Mouse (Mus musculus) urinary bladder, adult 18-20 months (tissue): ENCODE results near the gene Rimklb.

Experiments used
- DNase-seq, 2 experiments: peaks; one replicate each; pipeline ENCODE4 v3.0.0; 2022; ENCODE audit warnings: low spot score in 2 of 2, mixed read lengths in 2 of 2

Gene Rimklb

DNA sequence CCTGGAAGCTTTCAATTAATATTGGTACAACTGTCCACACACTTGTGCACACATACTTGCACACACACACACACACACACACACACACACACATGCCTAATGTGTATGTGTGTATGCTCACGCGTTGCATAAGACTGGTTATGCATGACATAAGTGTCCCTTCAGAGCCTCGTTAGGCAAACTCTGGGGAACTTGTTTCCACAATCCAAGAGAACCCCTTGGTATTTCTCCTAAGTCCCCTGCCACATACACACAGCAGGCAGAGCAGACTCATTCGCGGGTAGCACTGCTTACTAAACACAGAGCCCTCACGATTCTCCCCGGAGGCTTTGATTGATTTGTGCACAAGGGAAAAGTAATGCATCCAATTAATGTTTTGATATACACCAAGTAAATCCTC lies 81.5 kb downstream of the Rimklb start:
- no peak for DNase-seq

DNA sequence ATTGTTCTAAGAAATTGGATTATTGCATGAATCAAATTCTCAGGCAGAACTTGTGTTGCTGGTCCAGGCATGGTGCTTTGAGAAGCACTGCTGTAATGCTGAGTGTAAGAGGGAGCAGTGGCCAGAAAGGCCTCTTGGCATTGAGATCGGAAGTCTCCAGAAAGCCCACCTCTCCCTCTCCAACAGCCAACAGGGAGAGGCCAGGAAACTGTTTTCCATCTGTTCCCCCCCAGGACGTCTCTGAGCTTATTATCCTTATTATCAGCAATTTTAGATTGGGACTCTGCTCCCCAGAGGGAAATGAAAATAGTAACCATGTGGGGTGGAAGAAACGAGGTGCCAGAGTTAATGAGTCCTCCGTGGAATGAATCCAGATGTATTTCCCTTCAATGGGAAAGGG lies 82.2 kb downstream of the Rimklb start:
- DNase-seq = no peak

DNA sequence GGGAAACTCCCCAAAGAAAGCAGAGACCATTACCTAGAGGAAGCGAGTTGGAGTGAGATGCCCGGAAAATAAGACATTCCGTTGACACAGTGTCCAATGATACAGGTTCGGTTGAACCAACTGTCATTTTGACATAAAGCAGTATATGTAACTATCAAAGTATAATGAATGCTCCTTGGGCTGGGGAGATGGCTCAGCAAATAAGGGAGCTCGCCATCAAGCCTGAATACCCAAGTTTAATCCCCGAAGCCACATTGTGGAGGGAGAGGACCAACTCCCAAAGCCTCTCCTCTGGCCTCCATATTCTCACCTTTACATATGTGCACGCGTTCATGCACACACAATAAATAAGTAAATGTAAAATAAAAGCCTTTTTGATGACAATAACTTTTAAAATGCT lies 87.3 kb downstream of the Rimklb start:
- DNase-seq = no peak

DNA sequence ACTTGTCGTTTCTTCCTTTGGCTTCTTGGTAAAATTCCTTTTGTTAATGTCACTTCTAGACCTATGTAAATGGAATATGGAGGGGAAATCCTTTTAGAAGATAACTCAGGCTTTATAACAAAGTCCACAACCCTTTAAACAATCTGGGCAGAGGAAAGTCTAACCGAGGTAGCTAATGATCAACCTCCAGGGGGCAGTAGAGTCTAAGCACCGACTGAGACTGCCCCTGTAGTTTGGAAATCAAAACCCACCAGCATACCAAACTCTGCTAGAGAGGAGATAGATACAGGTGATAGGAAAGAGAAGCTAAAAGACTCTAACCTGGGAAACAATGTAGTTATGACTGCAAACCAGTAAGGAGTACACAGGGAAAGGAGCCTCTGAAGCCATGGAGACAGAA lies 96.3 kb downstream of the Rimklb start:
- no peak for DNase-seq

DNA sequence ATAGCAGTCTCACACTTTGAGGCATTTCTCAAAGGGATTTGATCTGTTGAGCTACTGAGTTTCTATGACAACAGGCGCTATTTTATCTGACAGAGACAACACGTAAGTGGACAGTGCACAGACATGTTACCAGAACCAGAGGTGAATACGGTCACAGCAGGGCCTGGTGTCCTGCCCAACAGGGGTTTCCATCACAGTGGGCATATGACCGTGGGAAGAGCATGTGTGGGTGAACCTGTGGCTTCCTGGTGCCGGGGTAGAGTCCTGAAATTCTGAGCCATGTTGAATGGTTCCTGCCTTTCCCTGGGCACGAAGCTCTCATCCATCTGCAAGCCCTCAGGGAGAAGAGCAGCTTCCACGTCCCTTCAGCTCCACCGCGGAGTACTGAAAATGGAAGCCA lies 98.3 kb downstream of the Rimklb start:
- no peak for DNase-seq
